Mouse (Mus musculus): ENCODE measurements at regions not wholly inside any gene's neighbourhood (a gene's known extent, or its start where the extent isn't known, plus 50 kb on each side); places are given as distances from the start of the nearest gene placed in this dataset.

DNA sequence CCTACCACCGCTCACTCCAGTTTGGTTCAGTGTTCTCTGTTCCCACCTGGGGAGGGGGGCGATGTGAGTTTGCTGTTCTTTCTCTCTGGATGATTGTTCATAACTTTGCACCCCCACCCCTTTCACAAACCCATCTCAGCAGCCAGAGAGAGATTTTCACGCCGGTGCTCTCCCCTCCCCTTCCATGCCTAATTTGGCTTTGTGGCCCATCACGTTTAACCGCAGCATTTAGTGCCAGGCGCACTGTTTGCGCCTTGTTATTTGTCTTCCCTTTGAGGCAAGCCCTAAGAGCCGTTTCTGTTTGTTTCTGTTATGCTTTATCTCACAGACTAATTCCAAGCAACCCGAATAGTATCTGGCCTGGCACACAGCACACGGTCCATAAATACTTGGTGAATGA lies 160.6 kb downstream of the Evx1 start:
- WGBS, result 71% methylated on average over 11 of the region's 11 CpGs

DNA sequence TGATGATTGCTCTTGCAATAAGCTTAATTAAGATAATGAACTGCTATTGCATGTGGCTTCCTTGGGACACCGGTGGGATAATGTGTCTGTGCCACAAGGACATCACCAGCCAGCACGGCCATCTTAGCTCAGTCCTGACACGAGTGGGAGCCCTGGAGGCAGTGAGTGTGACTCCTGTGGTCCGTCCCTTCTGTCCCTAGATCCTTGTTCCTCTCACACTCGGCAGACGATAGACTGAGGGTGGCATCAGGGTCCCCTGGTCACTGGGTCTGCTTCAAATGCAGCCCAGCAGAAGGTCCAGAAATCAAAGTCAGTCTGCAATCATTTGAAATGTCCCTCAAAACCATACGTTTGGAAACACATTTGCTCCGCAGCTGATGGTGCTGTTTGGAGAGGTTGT lies 162.4 kb downstream of the Evx1 start:
- no peaks in the 10 kb centered on the region for H3K36me3 ChIP-seq
- no peaks in the 10 kb centered on the region for H3K27me3 ChIP-seq (ENCODE audit: low read depth, poor library complexity, severe bottlenecking)
- H3K4me3 ChIP-seq, result no peak overlapping the region
- H3K9me3 ChIP-seq (replicated peaks), result no peaks in the 10 kb centered on the region
- no peak for DNase-seq (ENCODE audit: low spot score)
- WGBS, result 90% methylated on average over 8 of the region's 8 CpGs
- H3K27ac ChIP-seq (replicated peaks), result no peak overlapping the region
- peaks cover 6% of the 10 kb centered on the region for H3K4me1 ChIP-seq

More for the DNA sequence above, 160.6 kb downstream of the Evx1 start:
- H3K4me3 ChIP-seq, result no peak overlapping the region
- H3K27ac ChIP-seq (replicated peaks), result no peak overlapping the region
- peaks cover 6% of the 10 kb centered on the region for H3K4me1 ChIP-seq
- no peaks in the 10 kb centered on the region for H3K36me3 ChIP-seq
- no peaks in the 10 kb centered on the region for H3K9me3 ChIP-seq (replicated peaks)
- DNase-seq (ENCODE audit: low spot score), result no peak
- H3K27me3 ChIP-seq (ENCODE audit: low read depth, poor library complexity, severe bottlenecking), result no peaks in the 10 kb centered on the region

DNA sequence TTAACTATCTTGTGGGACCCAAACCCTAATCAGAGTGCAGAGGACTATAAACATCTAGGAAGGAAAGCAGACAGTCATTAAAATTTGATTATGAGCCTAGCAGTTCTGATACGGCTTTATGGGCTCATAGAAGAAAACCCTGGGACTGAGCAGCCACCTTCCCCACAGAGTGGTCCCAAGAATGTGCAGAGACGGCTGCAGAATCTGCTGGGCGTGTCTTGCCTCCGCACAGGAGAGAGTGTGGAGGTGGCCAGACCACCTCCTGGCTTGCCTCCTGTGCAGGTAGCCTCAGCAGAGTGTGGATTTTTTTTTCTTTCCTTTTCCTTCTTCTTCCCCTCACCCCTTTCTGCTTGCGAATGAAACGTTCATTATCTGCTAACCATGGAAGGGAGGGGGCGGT lies 163.3 kb downstream of the Hibadh start:
- H3K27me3 ChIP-seq (ENCODE audit: low read depth, poor library complexity, severe bottlenecking), result no peaks in the 10 kb centered on the region
- H3K4me3 ChIP-seq, result no peak overlapping the region
- H3K36me3 ChIP-seq, result no peaks in the 10 kb centered on the region
- DNase-seq (ENCODE audit: low spot score), result no peak
- 78% methylated on average over 7 of the region's 7 CpGs for WGBS
- peaks cover 6% of the 10 kb centered on the region for H3K4me1 ChIP-seq
- H3K9me3 ChIP-seq (replicated peaks), result no peaks in the 10 kb centered on the region
- no peak overlapping the region for H3K27ac ChIP-seq (replicated peaks)

- H3K36me3 ChIP-seq, result no peaks in the 10 kb centered on the region
- H3K4me3 ChIP-seq, result no peak overlapping the region
- H3K4me1 ChIP-seq, result peaks cover 6% of the 10 kb centered on the region
- H3K27ac ChIP-seq (replicated peaks), result no peak overlapping the region
- no peaks in the 10 kb centered on the region for H3K9me3 ChIP-seq (replicated peaks)
- 85% methylated on average over 7 of the region's 7 CpGs for WGBS
- H3K27me3 ChIP-seq (ENCODE audit: low read depth, poor library complexity, severe bottlenecking), result no peaks in the 10 kb centered on the region
- DNase-seq (ENCODE audit: low spot score), result no peak
Observed at GRCm38 (mm10) chr6:52477380-52477779, 162.8 kb downstream of the Hibadh start.

- no peak overlapping the region for H3K4me3 ChIP-seq
- H3K27me3 ChIP-seq (ENCODE audit: low read depth, poor library complexity, severe bottlenecking), result no peaks in the 10 kb centered on the region
- peaks cover 4% of the 10 kb centered on the region for H3K4me1 ChIP-seq
- H3K27ac ChIP-seq (replicated peaks), result no peak overlapping the region
- no peak for DNase-seq (ENCODE audit: low spot score)
- WGBS, result 91% methylated on average over 2 of the region's 2 CpGs
- no peaks in the 10 kb centered on the region for H3K9me3 ChIP-seq (replicated peaks)
- no peaks in the 10 kb centered on the region for H3K36me3 ChIP-seq
Observed at GRCm38 (mm10) chr6:52478624-52479023, 161.6 kb downstream of the Hibadh start.

- H3K4me3 ChIP-seq, result no peak overlapping the region
- H3K9me3 ChIP-seq (replicated peaks), result no peaks in the 10 kb centered on the region
- no peaks in the 10 kb centered on the region for H3K36me3 ChIP-seq
- no peak overlapping the region for H3K27ac ChIP-seq (replicated peaks)
- H3K27me3 ChIP-seq (ENCODE audit: low read depth, poor library complexity, severe bottlenecking), result no peaks in the 10 kb centered on the region
- no peaks in the 10 kb centered on the region for H3K4me1 ChIP-seq
- WGBS, result 77% methylated on average over 12 of the region's 12 CpGs
- DNase-seq (ENCODE audit: low spot score), result no peak
Observed at GRCm38 (mm10) chr6:52479200-52479599, 161.0 kb downstream of the Hibadh start.

GRCm38 (mm10) chr6:52481975-52482374 lies 158.2 kb downstream of the Hibadh start:
- H3K36me3 ChIP-seq, result no peaks in the 10 kb centered on the region
- DNase-seq (ENCODE audit: low spot score), result no peak
- 89% methylated on average over 7 of the region's 7 CpGs for WGBS
- H3K9me3 ChIP-seq (replicated peaks), result no peaks in the 10 kb centered on the region
- H3K27ac ChIP-seq (replicated peaks), result no peak overlapping the region
- H3K27me3 ChIP-seq (ENCODE audit: low read depth, poor library complexity, severe bottlenecking), result no peaks in the 10 kb centered on the region
- H3K4me1 ChIP-seq, result peaks cover 21% of the 10 kb centered on the region
- H3K4me3 ChIP-seq, result no peak overlapping the region

- Histone ChIP-seq H3K9me3 (replicated peaks) (no peaks in the 10 kb centered on the region), H3K27me3 (ENCODE audit: low read depth, poor library complexity, severe bottlenecking) (no peaks in the 10 kb centered on the region), H3K27ac (replicated peaks) (no peak overlapping the region), H3K4me1 (peaks cover 21% of the 10 kb centered on the region), H3K36me3 (no peaks in the 10 kb centered on the region), H3K4me3 (no peak overlapping the region)
- DNase-seq (ENCODE audit: low spot score), result no peak
- WGBS, result 63% methylated on average over 9 of the region's 9 CpGs
Observed at GRCm38 (mm10) chr6:52486146-52486545, 154.0 kb downstream of the Hibadh start.

GRCm38 (mm10) chr6:52486655-52487054 lies 153.5 kb downstream of the Hibadh start:
- no peak for DNase-seq (ENCODE audit: low spot score)
- H3K4me3 ChIP-seq, result no peak overlapping the region
- 83% methylated on average over 4 of the region's 4 CpGs for WGBS
- H3K27me3 ChIP-seq (ENCODE audit: low read depth, poor library complexity, severe bottlenecking), result no peaks in the 10 kb centered on the region
- no peak overlapping the region for H3K27ac ChIP-seq (replicated peaks)
- H3K4me1 ChIP-seq, result peaks cover 21% of the 10 kb centered on the region
- H3K36me3 ChIP-seq, result no peaks in the 10 kb centered on the region
- H3K9me3 ChIP-seq (replicated peaks), result no peaks in the 10 kb centered on the region

DNA sequence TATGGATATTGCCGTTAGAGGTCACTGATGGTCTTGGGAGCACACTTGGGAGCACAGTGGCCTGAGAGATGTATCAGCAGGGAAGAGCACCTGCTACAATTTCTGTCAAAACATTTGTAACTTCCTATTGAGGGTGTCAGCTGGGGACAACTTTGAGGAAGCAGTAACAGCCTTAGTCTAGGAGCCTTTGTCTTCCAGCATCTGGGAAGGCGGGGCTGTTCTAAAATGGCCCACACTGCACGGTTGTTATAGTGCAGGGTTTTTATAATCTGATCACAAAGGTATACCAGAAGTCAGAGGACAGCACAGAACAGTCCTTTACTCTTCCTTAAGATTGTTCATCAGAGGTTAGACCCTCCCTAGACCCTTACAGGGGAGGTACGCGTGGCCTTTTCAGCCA lies 152.3 kb downstream of the Hibadh start:
- Histone ChIP-seq H3K9me3 (replicated peaks) (no peaks in the 10 kb centered on the region), H3K36me3 (no peaks in the 10 kb centered on the region), H3K4me1 (peaks cover 25% of the 10 kb centered on the region), H3K4me3 (no peak overlapping the region), H3K27me3 (ENCODE audit: low read depth, poor library complexity, severe bottlenecking) (no peaks in the 10 kb centered on the region), H3K27ac (replicated peaks) (no peak overlapping the region)
- 94% methylated on average over 5 of the region's 5 CpGs for WGBS
- DNase-seq (ENCODE audit: low spot score), result no peak

DNA sequence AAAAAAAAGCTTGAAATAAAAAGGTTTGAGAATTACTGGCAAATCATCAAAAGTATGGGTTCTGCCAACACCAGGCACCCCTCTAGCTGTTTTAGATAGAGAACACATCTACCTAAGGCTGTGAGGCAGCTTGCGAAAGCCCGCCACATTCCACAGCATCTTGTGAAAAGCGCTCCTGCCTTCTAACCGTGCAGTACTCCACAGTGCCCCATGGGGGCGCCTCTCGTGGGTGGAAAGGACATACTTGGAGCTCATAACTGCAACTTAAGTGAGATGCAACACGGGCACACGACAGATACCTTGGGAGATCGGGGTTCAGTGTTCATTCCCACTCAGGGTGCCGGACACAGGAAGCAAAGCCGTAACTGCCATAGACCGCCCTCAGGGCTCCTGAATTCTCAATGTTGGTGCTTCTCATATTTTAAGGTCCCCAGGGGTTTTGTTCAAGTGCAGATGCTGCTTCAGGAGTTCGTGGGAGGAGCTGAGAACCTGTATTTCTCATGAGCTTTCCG lies 149.9 kb downstream of the Hibadh start:
- H3K27me3 ChIP-seq (ENCODE audit: low read depth, poor library complexity, severe bottlenecking), result no peaks in the 10 kb centered on the region
- H3K4me1 ChIP-seq, result peaks cover 18% of the 10 kb centered on the region; the same call in 1 of the 2 replicates
- WGBS, result 79% methylated on average over 14 of the region's 14 CpGs
- DNase-seq (ENCODE audit: low spot score), result no peak
- H3K36me3 ChIP-seq, result no peaks in the 10 kb centered on the region
- H3K4me3 ChIP-seq, result no peak overlapping the region
- H3K9me3 ChIP-seq (replicated peaks), result no peaks in the 10 kb centered on the region
- no peak overlapping the region for H3K27ac ChIP-seq (replicated peaks)

DNA sequence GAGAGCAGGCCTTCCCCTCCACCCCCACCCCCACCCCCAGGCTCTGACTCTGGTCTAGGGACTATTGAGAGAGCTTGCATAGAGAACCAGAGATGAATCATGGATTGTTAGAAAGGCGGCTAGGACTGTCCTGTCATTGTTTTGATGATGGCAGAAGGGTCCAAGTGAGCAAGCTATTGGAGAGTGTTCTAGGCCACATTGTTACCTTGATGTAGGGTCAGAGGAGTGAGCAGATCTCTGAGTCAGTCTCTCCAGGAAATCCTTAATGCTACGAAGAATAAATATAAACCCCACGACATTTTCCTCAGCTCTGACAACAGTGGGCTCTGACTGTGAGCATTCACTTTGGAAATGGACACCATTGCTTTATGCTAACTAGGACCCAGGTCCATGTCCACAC lies 144.9 kb downstream of the Hibadh start:
- Histone ChIP-seq H3K9me3 (replicated peaks) (no peaks in the 10 kb centered on the region), H3K27me3 (ENCODE audit: low read depth, poor library complexity, severe bottlenecking) (no peaks in the 10 kb centered on the region), H3K4me3 (no peak overlapping the region), H3K27ac (replicated peaks) (no peak overlapping the region), H3K4me1 (0 out of 2 replicates have a peak, but pooled peaks cover 4% of the 10 kb centered on the region), H3K36me3 (no peaks in the 10 kb centered on the region)
- DNase-seq (ENCODE audit: low spot score), result no peak
- WGBS, result 83% methylated on average over 3 of the region's 3 CpGs

- no peaks in the 10 kb centered on the region for H3K36me3 ChIP-seq
- 0 out of 2 replicates have a peak, but pooled peaks cover 4% of the 10 kb centered on the region for H3K4me1 ChIP-seq
- H3K27ac ChIP-seq (replicated peaks), result no peak overlapping the region
- WGBS, result 82% methylated on average over 5 of the region's 5 CpGs
- no peaks in the 10 kb centered on the region for H3K27me3 ChIP-seq (ENCODE audit: low read depth, poor library complexity, severe bottlenecking)
- no peak overlapping the region for H3K4me3 ChIP-seq
- no peaks in the 10 kb centered on the region for H3K9me3 ChIP-seq (replicated peaks)
- no peak for DNase-seq (ENCODE audit: low spot score)
Observed at GRCm38 (mm10) chr6:52495855-52496254, 144.3 kb downstream of the Hibadh start.
